Mouse (Mus musculus) layer of hippocampus, postnatal 14 days (tissue): ENCODE measurements around the gene Car10. TPM values are rescaled to one million over a fixed set of nuclear protein-coding genes. Genes with fewer than 3 reads are reported as not detected.
"Not testable (repeated sequence)": the region's sequence is repeated elsewhere in the genome, so short reads cannot be mapped to it uniquely, and the experiment has no call there.

Experiments used
- DNase-seq, 2 experiments: peaks; one replicate each; pipeline ENCODE4 v3.0.0; 2021 to 2022; ENCODE audit warnings: low spot score in 2 of 2, mixed read lengths in 1 of 2
- total RNA-seq, 2 experiments: library from RNA; stranded (reverse); gene quantifications; 2 replicates each; pipeline ENCODE4 v1.2.3; 2021

The Car10 gene
- total RNA-seq, 2 experiments from 2014 or later, result 27.7 to 28.3 TPM

DNA sequence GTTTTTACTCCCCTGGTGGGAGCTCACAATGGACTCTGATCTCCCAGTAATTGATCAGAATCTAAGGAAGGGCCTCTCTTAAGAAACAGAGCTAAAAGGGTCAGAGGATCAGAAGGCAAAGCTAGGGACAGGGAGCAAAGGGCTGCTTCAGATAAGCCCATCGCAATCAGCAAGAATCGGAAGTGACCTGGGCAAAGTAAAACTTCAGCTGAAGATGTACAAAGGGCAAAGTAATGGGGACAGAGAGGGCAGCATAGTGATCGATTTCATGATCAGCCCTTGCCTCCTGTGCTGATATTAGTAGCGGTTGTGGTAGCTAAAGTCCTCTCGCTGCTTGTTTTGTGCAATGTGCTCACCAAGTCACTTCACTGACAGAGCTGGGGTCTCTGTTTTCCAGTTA is 269.9 kb downstream of the Car10 start:
- DNase-seq, result no peak

DNA sequence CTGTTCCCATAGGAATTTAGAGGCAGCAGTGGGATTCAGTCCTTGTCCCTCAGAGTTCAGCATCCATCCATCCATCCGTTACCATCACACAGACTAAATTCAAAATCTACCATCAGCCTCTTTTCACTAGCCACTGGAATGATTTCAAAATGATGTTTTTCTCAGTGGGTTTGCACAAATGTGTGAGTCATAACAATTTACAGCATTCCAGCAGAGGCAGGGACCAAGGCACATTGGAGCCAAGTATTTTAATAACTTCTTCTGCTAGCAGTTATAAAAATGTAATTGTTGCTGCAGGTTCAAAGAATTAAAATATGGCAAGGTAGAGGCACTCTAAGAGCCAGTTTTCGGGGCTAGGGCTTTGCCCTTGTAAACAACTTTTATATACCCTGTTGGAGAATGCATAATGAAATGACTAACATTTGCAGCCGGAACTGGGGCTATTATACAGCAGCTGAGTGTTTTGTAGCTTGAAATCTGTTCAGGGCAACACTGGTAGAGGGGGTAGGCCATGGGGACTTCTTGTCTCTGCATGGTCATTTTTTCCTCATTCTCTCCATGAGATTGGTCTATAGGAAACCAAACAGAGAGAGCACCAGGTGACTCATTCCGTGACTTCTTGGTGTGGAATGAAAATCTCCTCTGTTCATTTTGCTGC is 276.0 kb downstream of the Car10 start:
- no peak for DNase-seq

GRCm38 (mm10) chr11:93391159-93391558 is 293.3 kb downstream of the Car10 start:
- DNase-seq, result no peak

- not testable (repeated sequence) for DNase-seq
Observed at GRCm38 (mm10) chr11:93393371-93393770, 295.5 kb downstream of the Car10 start.

- DNase-seq, result no peak
Observed at GRCm38 (mm10) chr11:93396356-93396755, 298.5 kb downstream of the Car10 start.

DNA sequence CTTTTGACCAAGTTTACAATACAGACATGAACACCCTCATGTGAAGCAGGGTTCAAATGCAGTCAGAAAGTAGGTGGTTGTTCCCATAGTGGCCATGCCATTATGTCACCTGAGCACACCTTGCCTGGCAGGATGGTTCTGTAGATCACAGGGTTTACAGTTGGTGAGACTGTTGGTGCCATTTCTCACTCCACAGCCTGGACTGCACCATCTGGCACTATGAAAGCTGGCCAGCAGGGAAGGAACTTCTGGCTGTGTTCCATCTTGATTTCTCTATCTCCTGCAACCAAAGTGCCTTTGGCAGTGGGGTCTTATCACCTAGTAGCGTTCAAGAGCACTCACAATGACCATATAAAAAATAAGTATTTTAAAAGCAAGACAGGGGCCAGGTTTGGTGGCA is 303.3 kb downstream of the Car10 start:
- DNase-seq, result not testable (repeated sequence)

- DNase-seq, result no peak
Observed at GRCm38 (mm10) chr11:93407981-93408380, 310.2 kb downstream of the Car10 start.

DNA sequence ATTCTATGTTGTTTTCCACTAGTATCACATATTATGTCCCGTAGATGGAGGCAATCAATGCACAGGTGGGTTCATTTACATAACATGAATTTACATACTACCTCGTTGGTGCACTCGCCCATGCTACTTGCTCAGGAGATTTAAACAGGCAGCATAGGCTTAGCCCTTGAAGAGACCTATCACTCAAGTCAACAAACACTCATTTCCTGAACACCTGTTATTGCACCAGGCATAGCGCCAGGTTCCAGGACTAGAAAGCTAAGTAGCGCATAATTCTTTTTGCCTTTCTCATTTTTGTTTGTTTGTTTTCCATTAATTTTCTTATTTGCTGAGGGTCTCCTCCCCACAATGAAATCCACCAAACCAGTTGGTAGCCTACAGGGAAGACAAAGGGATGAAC is 333.7 kb downstream of the Car10 start:
- no peak for DNase-seq

DNA sequence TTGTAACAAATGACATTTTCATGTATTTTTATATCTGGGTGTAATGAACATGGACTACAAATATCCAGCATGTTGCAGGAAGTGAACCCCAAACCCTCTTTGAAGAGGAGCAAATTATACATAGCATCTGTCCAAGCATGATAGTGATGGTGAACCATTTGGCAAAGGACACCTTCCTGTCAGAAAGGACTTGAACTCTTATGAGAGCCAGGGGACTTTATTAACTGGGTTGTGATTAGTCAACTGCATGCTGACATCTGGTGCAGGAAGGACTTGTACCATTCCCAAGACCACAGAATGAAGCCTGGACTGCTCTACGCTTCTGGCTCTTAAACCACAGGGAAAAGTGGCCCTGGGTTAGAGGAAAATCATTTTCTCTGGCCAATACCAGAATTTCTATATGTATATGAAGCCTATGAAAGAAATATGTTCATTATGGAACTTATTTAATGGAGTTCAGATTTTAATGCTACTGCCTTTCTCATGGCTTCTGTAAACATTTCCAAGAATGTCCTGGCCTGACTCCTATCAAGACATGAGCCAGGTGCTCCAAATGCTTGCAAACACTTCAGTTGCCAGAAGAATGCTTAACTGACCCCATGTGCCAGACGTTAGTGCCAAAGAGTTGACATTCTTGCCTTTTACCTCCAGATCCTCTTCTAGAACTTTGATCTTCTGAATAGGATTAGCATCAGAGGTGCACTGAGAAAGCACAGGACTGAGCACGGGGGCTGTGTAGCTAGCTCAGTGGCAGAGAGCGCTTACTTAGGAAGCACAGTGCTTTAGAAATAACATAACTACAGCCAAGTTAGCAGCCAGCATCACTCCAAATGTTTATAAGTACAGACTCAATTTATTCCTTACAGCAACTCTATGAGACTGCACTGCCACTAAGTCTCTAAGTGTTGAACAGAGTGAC is 337.4 kb downstream of the Car10 start:
- DNase-seq, result no peak

DNA sequence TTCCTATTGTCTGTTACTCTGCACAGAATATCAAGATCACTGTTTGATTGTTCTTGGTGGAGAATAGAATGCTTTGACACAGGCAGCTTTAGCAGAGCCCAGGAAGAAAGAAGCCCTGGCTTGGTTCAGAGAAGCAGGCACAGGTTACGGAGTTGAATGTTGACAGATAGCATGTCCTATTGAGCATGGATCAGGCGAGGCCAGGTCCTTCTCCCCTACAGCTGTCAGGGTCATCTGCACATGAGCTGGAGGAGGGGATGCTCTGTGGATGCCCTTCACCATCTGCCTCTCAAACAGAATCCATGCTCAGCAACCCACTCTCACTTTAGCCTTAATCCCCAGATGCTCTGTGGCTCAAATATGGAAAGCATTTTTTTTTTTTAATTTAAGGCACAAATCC is 339.1 kb downstream of the Car10 start:
- no peak for DNase-seq

DNA sequence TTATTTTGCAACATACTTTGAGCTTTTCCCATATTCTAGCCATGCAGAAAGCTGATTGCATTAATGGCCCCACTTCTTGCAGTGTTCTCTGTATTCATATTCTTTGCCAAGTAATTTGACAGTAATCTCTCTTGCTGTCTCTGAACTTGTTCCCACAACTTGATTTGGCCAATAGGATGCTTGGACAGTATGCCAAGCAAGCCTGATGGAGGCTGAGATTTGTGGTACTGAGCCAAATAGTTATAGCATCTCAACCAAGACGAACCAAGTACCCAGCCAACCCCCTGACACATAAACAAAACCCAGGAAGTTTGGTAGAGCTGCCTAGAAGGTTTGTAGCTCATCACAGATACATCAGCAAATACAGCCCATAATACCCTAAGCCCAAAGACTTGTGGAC is 342.6 kb downstream of the Car10 start:
- no peak for DNase-seq

DNA sequence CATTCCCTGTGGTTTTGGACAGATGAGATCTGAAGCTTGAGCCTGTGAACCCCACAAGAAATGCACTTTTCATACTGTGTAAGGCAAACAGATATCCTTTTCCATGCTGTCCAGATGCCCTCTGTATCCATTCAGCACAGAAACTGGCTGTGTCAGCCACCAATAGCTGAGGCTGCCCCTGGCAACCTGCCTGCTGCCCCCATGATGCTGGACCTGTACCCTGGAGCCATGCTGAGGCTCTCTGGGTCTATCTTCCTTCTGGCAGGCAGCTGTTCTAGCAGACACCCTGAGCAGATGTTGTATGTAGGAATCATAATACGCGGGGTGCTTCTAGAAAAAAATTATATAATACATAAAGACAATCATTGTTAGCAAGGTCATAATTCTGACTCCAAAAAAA is 345.9 kb downstream of the Car10 start:
- no peak for DNase-seq

DNA sequence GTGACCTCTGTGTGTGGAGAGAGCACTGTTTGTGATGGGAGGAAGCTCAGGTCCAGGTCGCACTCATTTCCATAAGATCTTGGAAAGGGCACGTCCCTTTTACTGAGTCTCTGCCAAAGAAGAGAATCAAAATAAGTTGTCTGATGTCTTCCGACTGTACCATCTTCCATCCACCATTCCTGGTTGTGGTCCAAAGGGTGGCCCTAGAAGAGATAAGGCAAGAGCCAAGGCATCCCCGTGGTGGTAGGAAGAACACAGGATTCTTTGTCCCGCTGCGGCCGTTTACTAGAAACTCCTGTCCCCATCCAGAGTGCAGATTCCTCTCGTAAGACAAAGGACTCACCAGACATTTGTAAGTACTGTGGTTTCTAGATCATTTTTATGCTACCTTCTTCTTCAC is 346.9 kb downstream of the Car10 start:
- DNase-seq, result no peak

GRCm38 (mm10) chr11:93447566-93447965 is 349.7 kb downstream of the Car10 start:
- no peak for DNase-seq

DNA sequence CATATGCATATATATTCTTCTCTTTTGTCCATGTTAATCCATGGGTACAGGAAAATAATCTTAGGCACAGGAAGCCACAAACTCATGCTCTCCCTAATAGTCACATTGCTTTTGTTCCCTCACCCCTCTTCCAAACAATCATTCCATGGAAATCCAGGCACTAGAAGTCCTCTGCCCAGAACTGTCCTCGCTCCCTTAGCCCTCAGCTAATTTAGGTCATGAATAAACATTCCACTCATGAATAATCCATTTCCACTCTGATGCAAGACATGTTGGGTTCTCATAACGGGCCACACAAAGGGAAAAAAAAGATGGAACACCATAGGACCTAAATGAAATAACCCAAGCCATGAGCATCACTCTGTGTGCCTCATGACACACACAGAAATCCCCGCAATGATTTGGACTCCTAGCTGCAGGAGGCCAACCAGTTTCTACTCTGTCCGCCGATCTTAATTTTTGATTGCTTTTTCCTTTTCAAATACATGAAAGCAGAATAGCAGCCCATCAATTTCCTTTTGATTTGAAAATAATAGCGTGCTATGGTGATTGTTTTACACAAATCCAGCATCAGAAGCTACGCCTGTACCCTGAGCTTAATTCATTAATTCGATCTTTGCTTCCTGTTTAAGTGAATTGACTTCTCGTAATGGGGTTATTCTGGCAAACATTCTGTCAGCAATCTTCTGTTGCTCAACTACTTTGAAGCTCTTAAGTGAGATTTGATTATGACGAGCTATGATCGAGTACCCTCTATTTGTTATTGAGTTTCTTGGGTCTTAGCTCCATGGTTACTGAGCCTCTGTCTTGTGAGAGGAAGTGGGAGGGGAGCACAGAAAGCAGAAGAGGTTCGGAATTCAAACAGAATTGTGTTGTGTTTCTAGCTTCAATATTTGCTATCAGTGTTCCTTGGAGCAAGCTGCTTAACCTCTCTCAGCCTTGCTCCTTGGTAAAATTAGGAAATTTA is 350.7 kb downstream of the Car10 start:
- no peak for DNase-seq

GRCm38 (mm10) chr11:93450535-93450934 is 352.7 kb downstream of the Car10 start:
- no peak for DNase-seq

- no peak for DNase-seq
Observed at GRCm38 (mm10) chr11:93466221-93466620, 368.4 kb downstream of the Car10 start.

GRCm38 (mm10) chr11:93467711-93468110 is 369.9 kb downstream of the Car10 start:
- DNase-seq, result no peak

DNA sequence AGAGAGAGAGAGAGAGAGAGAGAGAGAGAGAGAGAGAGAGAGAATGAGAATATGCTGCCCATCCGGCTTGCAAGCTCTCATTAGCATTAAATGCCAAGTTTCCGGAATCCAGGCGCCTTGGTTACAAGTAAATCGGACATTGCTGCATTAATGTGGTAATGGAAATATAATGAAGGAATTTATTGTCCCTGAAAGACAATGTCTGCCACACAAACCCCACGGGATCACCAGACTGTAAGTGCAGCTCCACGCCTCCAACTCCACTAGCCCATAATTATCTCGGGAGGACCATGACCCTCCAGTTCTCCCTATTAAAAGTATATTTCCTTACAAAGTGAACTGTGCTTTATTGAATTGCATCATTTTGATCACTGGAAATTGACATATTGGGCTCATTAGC is 372.9 kb downstream of the Car10 start:
- DNase-seq, result no peak

- peak; percentile 79 to 92 for DNase-seq
Observed at GRCm38 (mm10) chr11:93471573-93472179, 373.8 kb downstream of the Car10 start.

- DNase-seq, result no peak
Observed at GRCm38 (mm10) chr11:93484661-93485060, 386.8 kb downstream of the Car10 start.
